Mouse (Mus musculus) stomach, postnatal 0 days (tissue): ENCODE data around the gene Dnajc4.

Source experiments
- CTCF ChIP-seq: IDR thresholded peaks from 2 replicates; pipeline ENCODE4 v1.5.1; 2016; ENCODE audit warnings: antibody characterized with exemption, low read depth, mild to moderate bottlenecking, moderate library complexity
- EP300 ChIP-seq: optimal IDR thresholded peaks from 2 replicates; pipeline ENCODE3; 2016; ENCODE audit warnings: antibody characterized with exemption

- no peak for TF ChIP-seq EP300
- no peak for TF ChIP-seq CTCF
These were observed 3.1 kb downstream of the Dnajc4 start for GRCm38 (mm10) chr19:6989251-6989650.
